Mouse (Mus musculus) thymus, postnatal 10 days (tissue): Measurements from ENCODE around the gene Tti1.

Experiments
- DNase-seq, 2 experiments: peaks; one replicate each; pipeline ENCODE4 v3.0.0; 2021; ENCODE audit warnings: low spot score in 2 of 2

Tti1 gene

DNA sequence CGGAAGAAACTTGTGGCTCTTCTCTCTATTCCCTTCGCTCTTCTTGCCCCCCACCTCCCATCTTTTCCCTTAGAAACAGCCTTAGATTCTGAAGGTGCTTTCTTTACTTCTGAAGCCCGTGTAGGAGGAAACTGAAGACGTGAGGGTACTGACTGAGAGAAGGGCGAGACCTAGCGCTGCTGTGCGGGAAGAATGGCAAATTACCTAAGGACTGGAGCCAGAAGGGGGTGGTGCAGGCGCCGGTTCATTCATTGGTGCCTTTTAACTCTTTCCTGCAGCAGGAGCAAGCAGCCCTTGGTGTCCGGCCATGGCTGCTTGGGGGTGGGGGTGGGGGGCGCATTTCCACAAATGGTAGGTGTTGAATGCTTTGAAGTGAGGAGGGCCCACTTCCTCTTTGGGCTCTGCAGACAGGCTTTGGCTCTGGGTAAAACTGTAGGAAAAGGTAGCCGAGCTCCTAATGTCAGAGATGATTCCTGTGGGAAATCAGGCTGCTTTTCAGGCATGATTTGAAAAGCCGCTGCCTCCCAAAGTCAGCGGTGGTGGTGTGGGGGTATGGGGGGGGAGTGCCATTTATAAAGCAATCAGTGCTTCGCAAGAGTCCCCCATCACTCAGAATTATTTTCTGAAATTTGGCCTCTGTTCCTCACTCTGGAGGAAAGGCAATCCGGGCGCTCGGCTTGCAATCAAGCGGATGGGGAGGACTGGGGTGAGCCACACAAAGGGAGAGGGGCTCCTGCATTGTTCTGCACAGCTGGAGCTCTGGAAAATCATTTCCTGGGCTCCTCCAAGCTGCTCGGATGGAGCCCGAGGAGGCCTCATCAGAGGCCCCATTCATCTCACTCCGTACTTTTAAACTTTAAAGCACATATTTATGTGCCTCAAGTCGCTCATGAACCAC, 53.4 kb downstream of the Tti1 start:
- no peak for DNase-seq

DNA sequence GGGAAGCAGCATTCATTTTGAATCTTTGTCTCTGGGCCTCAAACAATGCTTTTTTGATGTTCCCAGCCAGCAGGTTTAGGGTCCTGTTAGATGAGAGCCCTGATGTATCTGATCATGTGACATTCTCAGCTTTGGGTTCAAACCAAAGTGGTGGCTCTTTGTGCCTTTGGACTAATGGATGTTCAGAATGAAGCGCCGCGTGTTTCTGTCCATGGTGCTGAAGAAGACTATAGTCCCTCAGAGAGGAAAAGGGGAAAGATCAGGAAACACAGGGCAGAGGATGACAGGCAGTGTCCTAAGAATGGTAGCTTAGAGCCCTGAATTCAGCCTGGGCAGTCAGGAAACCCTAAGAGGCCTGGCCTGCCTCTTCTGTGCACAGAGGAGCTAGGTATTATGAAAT, 57.6 kb downstream of the Tti1 start:
- DNase-seq: peak in 1 of 2 experiments; percentile 38

DNA sequence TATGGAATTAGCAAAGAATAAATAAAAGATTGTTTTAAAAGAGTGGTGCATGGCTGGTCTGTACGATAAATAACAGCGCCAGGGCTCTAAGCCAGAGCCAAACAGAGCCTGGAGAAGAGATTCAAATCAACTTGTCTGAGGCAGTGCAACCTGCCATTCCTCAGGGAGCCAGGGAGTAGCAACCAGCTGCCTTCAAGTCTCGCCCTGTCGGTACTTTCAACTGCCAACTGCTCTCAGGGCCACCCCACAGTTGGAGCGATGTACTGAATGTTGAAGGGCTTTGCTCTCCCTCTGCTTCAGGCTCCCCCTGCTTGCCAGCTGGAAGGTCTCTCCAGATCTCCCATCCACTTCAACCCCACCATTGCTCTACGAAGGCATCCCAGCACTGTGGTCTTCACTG, 58.1 kb downstream of the Tti1 start:
- no peak for DNase-seq

DNA sequence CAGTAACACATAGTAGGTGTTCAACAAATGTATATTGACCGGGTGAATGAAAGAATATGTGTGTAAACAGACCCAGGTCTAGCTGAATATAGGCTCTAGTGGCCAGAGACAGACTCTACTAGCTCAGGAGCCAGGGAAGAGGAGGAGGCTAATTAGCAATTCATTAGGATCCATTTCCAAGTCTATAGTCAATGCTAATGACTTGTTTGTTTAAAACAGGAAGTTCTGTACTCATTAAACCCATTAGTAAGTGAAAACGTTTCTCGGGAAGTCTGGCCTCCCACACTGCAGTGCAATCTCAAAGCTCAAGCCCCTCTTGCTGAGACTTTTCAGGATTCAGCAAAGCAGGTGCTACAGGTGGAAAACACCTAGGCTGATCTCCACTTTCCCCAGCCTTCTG, 60.4 kb downstream of the Tti1 start:
- no peak for DNase-seq

DNA sequence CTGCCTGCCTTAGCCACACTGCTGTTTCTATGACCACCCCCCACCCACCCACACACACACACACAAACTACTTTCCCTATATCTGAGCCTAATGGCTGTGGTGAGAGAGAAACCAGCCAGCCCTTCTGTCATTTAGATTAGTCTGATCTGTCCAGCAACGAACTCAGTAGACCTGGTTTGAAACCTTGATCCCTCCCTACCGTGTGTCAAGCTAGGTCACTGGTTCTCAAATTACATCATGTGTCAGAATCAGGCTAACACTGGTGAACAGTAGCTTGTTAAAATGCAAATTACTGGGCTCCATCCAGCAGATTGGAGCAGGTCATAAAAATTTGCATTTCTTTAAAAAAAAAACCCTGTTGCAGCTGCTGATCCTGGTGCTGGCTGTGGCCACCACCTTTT, 70.5 kb downstream of the Tti1 start:
- DNase-seq: no peak

DNA sequence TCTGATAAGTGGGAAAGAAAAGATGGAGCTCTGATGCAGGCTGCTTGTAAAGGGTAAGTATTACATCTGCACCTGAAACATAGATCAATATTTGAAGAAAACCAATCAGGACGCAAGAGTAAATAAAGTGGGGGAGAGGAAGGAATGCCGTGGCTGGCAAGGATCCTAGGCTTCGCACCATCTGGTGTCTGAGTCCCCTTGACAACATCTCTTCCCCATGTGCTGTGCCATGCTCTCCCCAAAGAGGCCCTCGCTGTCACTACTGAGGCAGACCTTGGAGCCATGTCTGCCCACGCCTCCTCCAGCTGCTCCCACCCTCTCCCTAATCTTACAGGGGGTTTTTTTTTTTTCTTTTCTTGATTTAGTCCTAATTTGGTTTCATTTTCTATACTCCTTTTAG, 74.3 kb downstream of the Tti1 start:
- no peak for DNase-seq

DNA sequence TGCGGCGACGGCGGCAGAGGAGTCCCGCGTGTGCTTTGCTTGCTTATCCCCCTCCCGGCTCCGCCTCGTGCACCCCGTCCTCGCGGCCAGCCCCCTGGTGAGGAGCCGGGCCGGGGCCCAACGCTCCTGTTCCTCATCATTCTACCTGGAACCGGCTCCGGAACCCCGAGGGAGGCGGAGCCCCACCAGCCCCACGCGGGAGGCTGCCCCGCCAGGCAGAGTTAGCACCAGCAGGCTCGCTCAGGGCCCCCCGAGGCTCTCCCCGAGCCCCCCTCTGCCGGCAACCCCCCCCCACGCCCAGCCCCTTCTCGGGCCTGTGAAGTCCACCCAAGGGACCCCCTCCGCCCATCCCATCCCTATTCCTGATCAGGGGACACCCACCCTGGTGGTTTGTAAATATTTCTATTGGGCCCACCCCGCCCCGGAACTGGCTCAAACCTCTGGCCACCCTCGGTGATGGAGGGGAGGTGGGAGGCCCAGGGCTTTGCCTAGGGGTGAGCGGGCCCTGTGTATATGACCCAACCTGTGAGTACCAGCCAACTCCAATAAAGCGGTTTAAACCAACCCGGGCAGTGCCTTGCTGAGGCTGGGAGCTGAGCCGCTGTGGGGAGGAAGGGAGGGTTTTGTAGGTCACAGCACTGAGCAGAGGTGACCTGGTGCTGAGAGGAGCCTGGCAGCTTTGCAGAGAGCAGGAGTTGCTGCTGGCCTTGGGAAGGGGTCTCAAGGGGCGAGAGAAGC, 83.9 kb downstream of the Tti1 start:
- no peak for DNase-seq

DNA sequence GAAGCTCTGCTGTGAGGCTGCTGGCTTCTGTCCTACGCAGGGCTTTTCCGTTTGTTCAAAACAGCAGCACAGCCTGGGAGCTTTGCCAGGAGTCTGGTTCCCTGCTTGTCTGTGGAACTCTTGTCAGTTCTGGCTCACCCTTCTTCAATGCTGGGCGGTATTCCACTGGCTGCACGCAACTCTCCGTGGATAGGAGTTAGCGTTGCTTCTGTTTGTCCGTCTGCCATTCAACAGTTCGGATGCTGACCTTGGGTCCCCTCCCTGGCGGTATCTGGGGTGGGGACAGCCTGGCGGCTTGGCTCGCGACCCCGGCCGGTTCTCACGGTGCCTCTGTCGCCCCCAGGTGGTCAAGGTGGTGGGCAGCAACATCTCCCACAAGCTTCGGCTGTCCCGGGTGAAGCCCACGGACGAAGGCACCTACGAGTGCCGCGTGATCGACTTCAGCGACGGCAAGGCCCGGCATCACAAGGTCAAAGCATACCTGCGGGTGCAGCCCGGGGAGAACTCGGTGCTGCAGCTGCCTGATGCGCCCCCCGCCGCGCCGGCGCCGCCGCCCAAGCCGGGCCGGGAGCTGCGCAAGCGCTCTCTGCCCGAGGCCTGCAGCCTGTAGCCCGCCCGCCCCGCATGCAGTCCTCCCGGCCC, 84.6 kb downstream of the Tti1 start:
- peak; percentile 8 to 43 for DNase-seq

DNA sequence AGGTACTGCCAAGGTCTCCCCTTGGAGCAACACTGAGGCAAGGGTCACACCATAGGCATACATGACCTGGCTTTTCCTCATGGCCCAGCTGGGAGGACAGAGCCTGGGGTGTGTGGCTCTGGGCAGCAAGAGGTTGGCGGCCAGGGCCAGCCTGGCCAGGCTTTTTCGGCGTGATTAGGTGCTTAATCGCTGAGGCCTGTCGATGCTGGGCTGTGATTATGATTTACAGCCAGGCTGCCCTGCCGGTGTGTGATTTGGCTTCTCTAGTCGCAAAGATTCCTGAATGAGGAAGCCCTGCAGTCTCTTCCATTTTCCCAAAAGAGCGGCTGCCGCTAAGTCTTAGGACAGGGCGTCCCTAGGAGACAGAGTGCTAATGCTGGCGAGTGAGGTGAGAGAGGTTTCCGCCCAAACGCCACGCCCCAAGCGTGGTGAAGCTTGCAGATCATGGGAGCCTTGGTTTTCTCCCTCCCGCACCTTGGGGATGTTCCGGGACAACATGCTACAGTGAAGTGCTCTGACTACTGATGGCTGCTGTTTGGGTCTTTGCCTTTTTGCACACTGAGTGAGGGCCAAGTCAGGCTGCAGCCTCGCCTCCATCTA, 87.5 kb downstream of the Tti1 start:
- no peak for DNase-seq

DNA sequence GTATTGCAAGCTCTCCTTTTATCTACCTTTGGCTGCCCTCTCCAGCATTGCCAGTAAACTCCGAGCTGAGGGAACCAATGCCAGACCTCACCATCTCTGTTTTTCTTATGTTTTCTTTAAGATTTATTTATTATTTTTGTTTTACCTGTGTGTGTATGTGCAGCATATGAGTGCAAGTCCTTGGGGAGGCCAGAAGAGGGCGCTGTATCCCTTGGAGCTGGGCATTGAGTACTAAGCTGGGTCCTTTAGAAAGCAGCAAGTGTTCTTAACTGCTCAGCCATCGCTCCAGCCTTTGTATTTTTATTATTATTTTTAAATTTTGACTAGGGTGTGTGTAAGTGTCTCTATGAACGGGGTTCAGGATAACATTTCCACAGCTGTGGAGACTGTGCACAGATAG, 91.6 kb downstream of the Tti1 start:
- DNase-seq: no peak

DNA sequence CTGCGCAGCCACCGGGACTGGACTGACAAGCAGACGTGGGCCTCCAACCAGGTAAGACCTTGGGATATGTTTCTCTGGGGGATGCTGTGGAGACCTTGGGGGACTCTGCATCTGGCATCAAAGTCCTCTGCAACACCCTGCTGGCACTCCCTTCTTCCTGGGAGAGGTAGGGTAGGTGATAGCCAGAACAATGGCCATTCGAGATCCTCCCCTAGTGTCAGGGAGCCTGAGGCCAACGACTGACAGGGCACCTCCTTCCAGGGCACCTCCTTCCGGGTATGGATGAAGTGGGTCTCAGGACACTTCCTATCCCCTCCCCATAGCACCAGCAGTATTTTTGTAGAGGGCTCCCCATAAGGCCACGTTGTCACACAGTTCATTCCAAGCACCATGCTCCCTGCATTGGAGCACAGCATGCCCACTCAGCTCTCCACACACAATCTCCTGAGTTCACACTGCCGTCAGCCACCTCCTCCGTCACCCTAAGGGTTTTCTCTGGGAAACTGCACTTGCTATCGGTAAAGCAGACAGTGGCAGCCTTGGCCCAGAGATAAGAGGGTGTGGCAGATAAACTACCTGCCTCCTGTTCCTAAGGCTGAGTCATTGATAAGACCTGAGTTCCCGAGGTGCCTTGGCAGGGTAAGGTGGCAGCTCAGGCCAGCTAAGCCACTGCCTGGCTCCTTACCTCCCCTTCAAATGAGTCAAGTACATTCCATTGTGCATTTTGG, 92.6 kb downstream of the Tti1 start:
- DNase-seq: no peak

DNA sequence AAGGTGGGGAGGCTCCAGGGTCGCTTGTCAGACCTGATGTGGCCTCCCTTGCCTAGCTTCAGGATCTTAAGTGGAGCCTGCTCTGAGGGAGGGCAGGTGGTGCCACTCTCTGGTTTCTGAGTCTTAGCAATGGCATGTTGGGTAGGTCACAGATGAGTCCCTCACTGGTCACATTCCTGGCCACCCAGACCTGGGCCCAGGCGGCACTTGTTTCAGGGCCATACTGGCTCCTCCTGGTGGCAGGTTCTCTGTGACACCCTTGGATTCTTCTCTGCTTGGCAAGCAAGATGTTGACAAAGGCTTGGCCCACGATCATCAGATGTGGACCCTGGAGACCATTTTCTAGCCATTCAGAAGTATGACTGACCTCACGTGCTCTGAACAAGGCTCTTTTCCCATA, 95.6 kb downstream of the Tti1 start:
- no peak for DNase-seq
